Mouse (Mus musculus): ENCODE results near the gene Tmprss11f.
"Not testable (repeated sequence)": the region's sequence is repeated elsewhere in the genome, so short reads cannot be mapped to it uniquely, and the experiment has no call there.

The Tmprss11f gene

GRCm38 (mm10) chr5:86632324-86632723 lies at the start of gene Tmprss11f:
TSS of gene Tmprss11f (minus strand) at chr5:86632424.
- DNase-seq (ENCODE audit: extremely low read depth, low read depth), result no peak

GRCm38 (mm10) chr5:86676262-86676661 lies 44.0 kb upstream of the Tmprss11f start, which contains the start of gene Tmprss11b:
TSS of gene Tmprss11b (minus strand) at chr5:86676362.
- no peak for DNase-seq (ENCODE audit: extremely low read depth, low read depth)

GRCm38 (mm10) chr5:86649185-86649584 lies 17.0 kb upstream of the Tmprss11f start:
- peak; percentile 2 for DNase-seq (ENCODE audit: extremely low read depth, low read depth)

- no peak for DNase-seq (ENCODE audit: extremely low read depth, low read depth)
These were observed 8.6 kb upstream of the Tmprss11f start for GRCm38 (mm10) chr5:86640795-86641194.

- DNase-seq (ENCODE audit: extremely low read depth, low read depth), result no peak
These were observed 1.5 kb downstream of the Tmprss11f start for GRCm38 (mm10) chr5:86630700-86631099.

- no peak for DNase-seq (ENCODE audit: extremely low read depth, low read depth)
These were observed 10.4 kb downstream of the Tmprss11f start for GRCm38 (mm10) chr5:86621778-86622177.

DNA sequence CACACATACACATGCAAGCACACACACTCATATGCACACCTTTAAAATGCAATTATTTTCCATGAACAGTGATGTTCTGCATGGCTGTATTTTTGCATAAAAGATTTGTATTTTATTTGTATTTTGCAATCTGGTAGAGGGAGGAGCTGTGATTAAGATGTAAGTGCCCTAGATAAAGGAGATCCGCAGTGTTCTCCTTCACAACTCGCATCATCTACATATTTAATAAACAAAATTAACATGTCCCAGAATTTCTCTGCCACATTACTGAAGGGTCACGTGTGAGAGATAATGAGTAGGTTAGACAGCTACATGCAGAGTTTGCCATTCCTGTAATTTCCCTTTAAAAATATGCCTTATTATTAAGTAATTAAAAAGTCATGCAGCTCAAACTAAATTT lies 46.3 kb downstream of the Tmprss11f start:
- no peak for DNase-seq (ENCODE audit: extremely low read depth, low read depth)

GRCm38 (mm10) chr5:86582618-86583017 lies 49.6 kb downstream of the Tmprss11f start:
- DNase-seq (ENCODE audit: extremely low read depth, low read depth), result no peak

DNA sequence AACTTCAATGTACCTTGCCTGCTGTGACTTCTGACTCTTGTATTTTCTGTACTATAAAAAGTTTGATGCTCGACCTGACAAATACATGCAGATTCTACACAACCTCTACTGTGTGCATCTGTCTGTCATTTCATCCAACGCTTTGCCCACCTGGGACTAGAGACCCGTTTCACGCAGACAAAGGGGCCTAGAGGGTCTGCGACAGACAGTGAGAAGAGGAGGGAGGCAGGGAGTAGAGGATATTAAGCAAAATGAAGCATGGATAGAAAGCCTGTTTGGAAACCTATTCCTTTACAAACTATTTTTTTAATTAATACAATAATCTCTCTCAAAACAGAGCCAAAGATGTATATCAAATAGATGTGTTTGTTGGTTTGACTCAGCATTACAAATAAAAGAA lies 50.2 kb downstream of the Tmprss11f start:
- no peak for DNase-seq (ENCODE audit: extremely low read depth, low read depth)

DNA sequence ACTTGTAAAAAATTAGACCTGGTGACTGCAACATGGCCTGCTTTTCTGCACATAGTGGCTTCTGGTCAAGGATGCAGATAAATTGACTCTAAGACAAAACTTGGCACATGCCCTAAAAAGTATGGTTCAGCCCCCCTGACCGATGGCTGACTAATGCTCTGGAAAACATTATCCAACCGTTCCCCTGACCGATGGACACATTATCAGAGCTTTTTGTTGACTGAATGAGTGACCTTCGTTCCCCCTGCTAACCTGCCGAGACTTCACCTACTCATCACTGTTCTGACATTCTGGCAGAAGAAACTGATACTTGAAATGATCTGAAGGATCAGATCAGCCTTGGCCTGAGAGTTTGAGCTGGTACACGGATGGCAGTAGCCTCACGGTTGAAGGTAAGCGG lies 53.5 kb downstream of the Tmprss11f start:
- DNase-seq (ENCODE audit: extremely low read depth, low read depth), result not testable (repeated sequence)

DNA sequence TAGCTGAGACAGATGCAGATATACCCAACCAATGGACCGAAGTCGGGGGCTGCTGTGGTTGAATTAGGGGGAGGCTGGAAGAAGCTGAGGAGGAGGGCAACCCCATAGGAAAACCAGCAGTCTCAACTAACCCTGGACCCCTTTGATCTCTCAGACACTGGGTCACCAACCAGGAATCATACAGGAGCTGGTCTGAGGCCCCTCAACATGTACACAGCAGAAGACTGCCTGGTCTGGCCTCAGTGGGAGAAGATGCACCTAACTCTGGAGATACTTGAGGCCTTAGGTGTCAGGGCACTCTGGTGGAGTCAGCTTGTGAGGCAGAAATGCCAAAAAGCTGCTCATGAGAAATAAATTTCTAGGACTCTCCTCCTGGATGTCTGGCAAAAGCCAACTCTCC lies 85.5 kb downstream of the Tmprss11f start:
- no peak for DNase-seq (ENCODE audit: extremely low read depth, low read depth)

GRCm38 (mm10) chr5:86540601-86541000 lies 91.6 kb downstream of the Tmprss11f start:
- no peak for DNase-seq (ENCODE audit: extremely low read depth, low read depth)

- DNase-seq (ENCODE audit: extremely low read depth, low read depth), result no peak
These were observed 103.5 kb downstream of the Tmprss11f start for GRCm38 (mm10) chr5:86528725-86529124.

DNA sequence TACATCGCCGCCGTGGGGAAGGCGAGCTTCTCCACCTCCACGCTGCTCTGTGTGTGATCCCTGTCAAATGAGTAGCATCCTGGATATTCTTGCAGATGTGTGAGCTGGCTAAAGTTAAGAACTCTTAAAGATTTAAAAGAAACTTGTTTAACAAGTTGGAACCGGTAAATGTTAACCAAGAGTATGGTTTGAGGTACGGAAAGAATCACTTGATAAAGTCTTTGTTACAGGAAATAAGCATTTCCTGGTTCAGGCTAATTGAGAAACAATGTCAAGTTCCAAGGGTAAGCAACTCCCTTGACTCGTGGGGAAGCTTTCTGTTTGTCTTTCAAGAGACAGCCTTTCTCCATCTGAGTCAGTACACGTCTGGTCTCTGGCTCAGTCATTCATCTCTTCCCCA lies 113.7 kb downstream of the Tmprss11f start, which contains the start of gene Tmprss11g:
Gene Tmprss11g (minus strand): TSS at position 101 of the 400 bp plus-strand sequence.
- DNase-seq (ENCODE audit: extremely low read depth, low read depth), result no peak

- no peak for DNase-seq (ENCODE audit: extremely low read depth, low read depth)
These were observed 120.7 kb downstream of the Tmprss11f start for GRCm38 (mm10) chr5:86511538-86511937.

- DNase-seq (ENCODE audit: extremely low read depth, low read depth), result no peak
These were observed 138.8 kb downstream of the Tmprss11f start for GRCm38 (mm10) chr5:86493453-86493852.

- DNase-seq (ENCODE audit: extremely low read depth, low read depth), result peak; percentile 4
These were observed 149.7 kb downstream of the Tmprss11f start for GRCm38 (mm10) chr5:86482562-86482961.

DNA sequence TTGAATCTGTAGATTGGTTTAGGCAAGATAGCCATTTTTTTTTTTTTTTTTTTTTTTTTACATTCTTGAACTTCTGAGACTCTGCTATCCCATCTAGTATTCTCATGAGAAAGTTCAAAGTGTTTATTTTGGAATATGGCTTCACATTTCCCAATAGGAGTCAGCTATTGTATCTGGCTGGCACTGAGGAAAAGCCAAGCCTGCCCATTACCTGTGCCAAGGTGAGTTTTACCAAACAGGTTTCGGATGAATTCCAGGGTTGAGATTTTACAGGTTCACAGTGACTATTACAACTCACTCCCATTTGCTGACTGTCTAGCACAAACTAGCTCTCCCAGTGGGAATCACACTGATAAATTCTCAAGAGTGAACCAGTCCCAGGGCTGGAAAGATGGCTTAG lies 150.2 kb downstream of the Tmprss11f start:
- DNase-seq (ENCODE audit: extremely low read depth, low read depth), result no peak

DNA sequence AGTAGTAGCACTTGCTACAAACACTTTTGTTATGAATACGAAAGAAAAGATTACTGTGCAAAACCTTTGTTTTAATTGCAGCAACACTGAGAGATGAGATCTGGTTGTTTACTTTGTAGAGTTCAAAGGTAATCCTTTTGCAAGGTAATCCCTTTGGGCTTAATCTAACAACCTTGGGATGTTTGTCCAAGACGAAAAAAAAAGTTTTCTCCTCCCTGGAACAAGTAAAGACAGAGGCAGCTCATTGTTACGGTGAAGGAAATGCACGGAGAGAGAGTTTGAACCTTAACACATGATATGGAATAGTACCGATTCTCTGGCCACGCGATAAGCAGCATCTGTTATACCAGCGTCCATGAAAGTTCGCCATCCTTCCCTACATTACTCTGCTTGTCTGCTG lies 158.4 kb downstream of the Tmprss11f start:
- no peak for DNase-seq (ENCODE audit: extremely low read depth, low read depth)
